Mouse (Mus musculus) liver, embryonic 14.5 days (tissue): ENCODE data around the gene Gmpr. TPM values are rescaled to one million over a fixed set of nuclear protein-coding genes. Genes with fewer than 3 reads are reported as not detected.

Source experiments
- ATAC-seq: fragments of 200-750 bp; cut with Nextera tagmentation; 2 replicates; pipeline ENCODE4 v1.8.0; 2017; ENCODE audit warnings: moderate number of reproducible peaks, mild to moderate bottlenecking, moderate library complexity; ENCODE audit not compliant: insufficient read depth
- DNase-seq, 3 experiments: peaks; one replicate each; pipeline ENCODE4 v3.0.0-alpha.2; 2012 to 2013; ENCODE audit warnings: low read depth in 3 of 3, low spot score in 3 of 3
- H3K27ac ChIP-seq: fragments of 300-500 bp; sonication (generic); 2 replicates; pipeline ENCODE4 v1.5.1; 2014; ENCODE audit warnings: moderate library complexity, mild to moderate bottlenecking, control low read depth, inconsistent platforms
- H3K27me3 ChIP-seq: fragments of 300-500 bp; sonication (generic); 2 replicates; pipeline ENCODE4 v1.6.1; 2014; ENCODE audit warnings: mild to moderate bottlenecking, low read length, moderate library complexity; ENCODE audit not compliant: control insufficient read depth, insufficient read depth
- H3K36me3 ChIP-seq: fragments of 300-500 bp; sonication (generic); replicated peaks from 2 replicates; pipeline ENCODE4 v1.6.1; 2014; ENCODE audit warnings: low read depth; ENCODE audit not compliant: control insufficient read depth, insufficient read depth
- H3K4me1 ChIP-seq, 2 experiments: fragments of 200-500 bp in 1 of 2; fragments of 300-500 bp in 1 of 2; sonication (generic) in 1 of 2; replicated peaks; 2 replicates each; pipeline ENCODE4 v1.6.1; 2012 to 2014; ENCODE audit warnings: antibody characterized with exemption in 1 of 2, inconsistent platforms in 1 of 2, low read length in 1 of 2; ENCODE audit not compliant: control insufficient read depth in 2 of 2, insufficient read depth in 2 of 2
- H3K4me2 ChIP-seq: fragments of 300-500 bp; sonication (generic); 2 replicates; pipeline ENCODE4 v1.6.1; 2014; ENCODE audit warnings: low read depth, mild to moderate bottlenecking, control low read depth, moderate library complexity
- H3K4me3 ChIP-seq, 2 experiments: fragments of 200-500 bp in 1 of 2; fragments of 300-500 bp in 1 of 2; sonication (generic) in 1 of 2; 2 replicates each; pipeline ENCODE4 v1.5.1; 2012 to 2014; ENCODE audit warnings: low read depth in 2 of 2, low read length in 2 of 2, mild to moderate bottlenecking in 2 of 2, control low read depth in 1 of 2, inconsistent platforms in 1 of 2, moderate library complexity in 1 of 2; ENCODE audit not compliant: insufficient read depth in 1 of 2
- H3K9ac ChIP-seq: fragments of 300-500 bp; sonication (generic); replicated peaks from 2 replicates; pipeline ENCODE4 v1.6.1; 2014; ENCODE audit warnings: mild to moderate bottlenecking, control low read depth, moderate library complexity
- H3K9me3 ChIP-seq: fragments of 300-500 bp; sonication (generic); 2 replicates; pipeline ENCODE4 v1.6.1; 2016; ENCODE audit warnings: low read length, mixed read lengths; ENCODE audit not compliant: control insufficient read depth
- CTCF ChIP-seq: IDR thresholded peaks from 2 replicates; pipeline ENCODE4 v1.5.1; 2016; ENCODE audit warnings: antibody characterized with exemption, low read depth, control low read depth
- EP300 ChIP-seq: IDR thresholded peaks from 2 replicates; pipeline ENCODE4 v1.6.1; 2016; ENCODE audit warnings: antibody characterized with exemption, low read depth
- WGBS: fragments of 180-500 bp; shearing (Covaris S2); extraction: QIAGEN DNeasy Blood & Tissue Kit; methylation state at CpG from one replicate; pipeline ENCODE4 v1.1.7; 2014; ENCODE audit not compliant: insufficient replicate concordance; 5-methylcytosine and 5-hydroxymethylcytosine counted together
- polyA plus RNA-seq, 2 experiments: library from polyadenylated mRNA; depleted of rRNA in 1 of 2; stranded (reverse) in 1 of 2; unstranded in 1 of 2; fragments of >200 nt; fragmentation: Nextera tagmentation in 1 of 2; extraction: Ambion mirVana in 1 of 2; gene quantifications; 2 replicates each; pipeline versions ENCODE4 v1.2.1 to v1.2.3; 2012 to 2014

The Gmpr gene
- polyA plus RNA-seq, 2 experiments = 155 to 295 TPM

- TF ChIP-seq EP300 (no peak), CTCF (no peak)
- H3K4me3 ChIP-seq = peak overlapping the region in 1 of 2 experiments; percentile 1; a peak in 1 of 4 replicates
- peaks cover 76% of the 10 kb centered on the region for H3K36me3 ChIP-seq
- no peak for DNase-seq
- H3K27me3 ChIP-seq = no peaks in the 10 kb centered on the region
- 57% methylated on average over 8 of the region's 8 CpGs for WGBS
- peaks cover 71 to 74% of the 10 kb centered on the region in 2 experiments for H3K4me1 ChIP-seq
- H3K27ac ChIP-seq = peak overlapping the region; percentile 95
- H3K9ac ChIP-seq = peak overlapping the region; percentile 41
- no peaks in the 10 kb centered on the region for H3K9me3 ChIP-seq
- peak overlapping the region; percentile 85 for H3K4me2 ChIP-seq
- ATAC-seq = no peak
Measured at GRCm38 (mm10) chr13:45514832-45515422, 7.7 kb downstream of the Gmpr start.

GRCm38 (mm10) chr13:45516501-45517393 is 9.5 kb downstream of the Gmpr start:
- Histone ChIP-seq H3K4me2 (peak overlapping the region; percentile 85), H3K27me3 (no peaks in the 10 kb centered on the region), H3K9ac (0 out of 2 replicates have a peak overlapping the region, but pooled peaks have one; percentile 9), H3K27ac (no peak overlapping the region; the same call in 1 of the 2 replicates), H3K4me3 (no peak overlapping the region; a peak in 1 of 4 replicates), H3K9me3 (no peaks in the 10 kb centered on the region), H3K36me3 (peaks cover 82% of the 10 kb centered on the region), H3K4me1 (peaks cover 67 to 73% of the 10 kb centered on the region in 2 experiments)
- DNase-seq (no peak), ATAC-seq (no peak)
- WGBS = 41% methylated on average over 24 of the region's 24 CpGs
- no peak for TF ChIP-seq CTCF
- TF ChIP-seq EP300 = no peak

- no peaks in the 10 kb centered on the region for H3K27me3 ChIP-seq
- H3K36me3 ChIP-seq = peaks cover 82% of the 10 kb centered on the region
- no peak for ATAC-seq
- H3K9ac ChIP-seq = no peak overlapping the region
- H3K4me3 ChIP-seq = no peak overlapping the region
- H3K27ac ChIP-seq = peak overlapping the region; percentile 100
- H3K4me1 ChIP-seq = peaks cover 61 to 70% of the 10 kb centered on the region in 2 experiments
- H3K4me2 ChIP-seq = no peak overlapping the region
- TF ChIP-seq CTCF (no peak), EP300 (no peak)
- no peak for DNase-seq
- no peaks in the 10 kb centered on the region for H3K9me3 ChIP-seq
- 84% methylated on average over 3 of the region's 3 CpGs for WGBS
Measured at GRCm38 (mm10) chr13:45524305-45524704, 17.1 kb downstream of the Gmpr start.

- Histone ChIP-seq H3K4me3 (no peak overlapping the region), H3K9ac (peak overlapping the region; percentile 31), H3K4me2 (peak overlapping the region; percentile 1; the same call in 1 of the 2 replicates), H3K36me3 (peaks cover 82% of the 10 kb centered on the region), H3K27ac (peak overlapping the region; percentile 100), H3K9me3 (no peaks in the 10 kb centered on the region), H3K27me3 (no peaks in the 10 kb centered on the region), H3K4me1 (peaks cover 67 to 74% of the 10 kb centered on the region in 2 experiments)
- WGBS = 83% methylated on average over 6 of the region's 6 CpGs
- TF ChIP-seq EP300 (no peak), CTCF (no peak)
- ATAC-seq (no peak), DNase-seq (no peak)
Measured at GRCm38 (mm10) chr13:45524791-45525435, 17.7 kb downstream of the Gmpr start.

- DNase-seq (no peak), ATAC-seq (no peak)
- H3K27ac ChIP-seq = peak overlapping the region; percentile 100
- H3K4me2 ChIP-seq = peak overlapping the region; percentile 78
- TF ChIP-seq CTCF = no peak
- TF ChIP-seq EP300 = no peak
- H3K27me3 ChIP-seq = no peaks in the 10 kb centered on the region
- 75% methylated on average over 7 of the region's 7 CpGs for WGBS
- H3K9me3 ChIP-seq = no peaks in the 10 kb centered on the region
- peaks cover 82% of the 10 kb centered on the region for H3K36me3 ChIP-seq
- peaks cover 71 to 75% of the 10 kb centered on the region in 2 experiments for H3K4me1 ChIP-seq
- peak overlapping the region; percentile 75 for H3K9ac ChIP-seq
- no peak overlapping the region for H3K4me3 ChIP-seq
Measured at GRCm38 (mm10) chr13:45526230-45526629, 19.0 kb downstream of the Gmpr start.
